Mouse (Mus musculus): Measurements from ENCODE around the gene C1rl.

DNA sequence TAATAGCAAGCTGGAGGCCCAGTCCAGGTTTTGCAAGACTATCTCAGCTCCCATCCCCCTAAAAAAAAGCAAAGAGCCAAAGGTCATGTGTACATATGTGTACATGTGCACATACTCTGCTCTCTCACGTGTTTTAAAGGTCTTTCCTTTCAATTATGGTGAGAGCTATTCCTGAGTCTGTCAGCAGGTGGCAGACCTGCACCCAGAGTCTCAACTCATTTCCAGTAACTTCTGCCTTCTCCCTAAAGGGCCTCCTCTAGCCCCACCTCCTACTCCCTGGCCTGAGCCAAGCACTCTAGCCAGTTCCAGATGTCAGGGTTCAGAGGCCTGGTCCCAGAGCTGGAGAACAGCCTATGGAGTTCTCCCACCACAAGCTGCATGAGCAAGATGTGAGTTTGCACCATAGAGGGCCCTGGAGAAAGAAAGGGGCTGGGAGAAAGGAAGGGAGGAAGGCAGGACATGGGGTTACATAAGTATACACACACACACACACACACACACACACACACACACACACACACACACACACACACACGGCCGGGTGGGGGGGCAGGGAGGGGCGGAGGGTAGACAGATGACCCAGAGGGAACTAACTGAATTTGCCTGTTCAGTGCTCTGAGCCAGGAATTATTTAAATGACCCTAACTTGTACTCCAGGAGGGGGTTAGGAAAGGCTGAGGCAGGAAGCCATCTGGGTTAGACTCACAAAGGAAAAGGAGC is at the start of gene C1rl:
- peak; percentile 89 for TF ChIP-seq CTCF (IDR thresholded peaks at IDR 0.05; ENCODE audit: low read depth)
- no peak for TF ChIP-seq EP300 (optimal IDR thresholded peaks at IDR 0.05)
